Mouse (Mus musculus) G1E (cell line): Measurements from ENCODE around the gene Krtap16-1. TPM values are rescaled to one million over a fixed set of nuclear protein-coding genes. Genes with fewer than 3 reads are reported as not detected.

ENCODE experiments used
- ATAC-seq: 2 replicates; pipeline ENCODE4 v1.8.0; 2016; ENCODE audit warnings: mild to moderate bottlenecking; ENCODE audit not compliant: insufficient number of reproducible peaks, poor library complexity, low FRiP score, severe bottlenecking; ENCODE audit errors: extremely low read depth
- DNase-seq: peaks from one replicate; pipeline ENCODE4 v3.0.0; 2012; ENCODE audit warnings: low spot score
- H3K27me3 ChIP-seq: 2 replicates; pipeline ENCODE4 v1.6.1; 2012; ENCODE audit warnings: mild to moderate bottlenecking, low read length, inconsistent platforms; ENCODE audit not compliant: insufficient read depth
- H3K36me3 ChIP-seq: replicated peaks from 2 replicates; pipeline ENCODE3; 2012; ENCODE audit warnings: mild to moderate bottlenecking, inconsistent platforms
- H3K4me1 ChIP-seq: 2 replicates; pipeline ENCODE4 v1.6.1; 2012; ENCODE audit warnings: low read depth, low read length, inconsistent platforms, mixed read lengths; ENCODE audit not compliant: insufficient read depth
- H3K4me3 ChIP-seq: 2 replicates; pipeline ENCODE4 v1.5.1; 2012; ENCODE audit warnings: low read depth, mild to moderate bottlenecking, inconsistent platforms, low read length, moderate library complexity, mixed read lengths
- H3K9me3 ChIP-seq: replicated peaks from 2 replicates; pipeline ENCODE4 v1.6.1; 2012; ENCODE audit warnings: inconsistent platforms
- CTCF ChIP-seq: IDR thresholded peaks from 2 replicates; pipeline ENCODE4 v1.5.1; 2012; ENCODE audit warnings: low read depth, low read length, inconsistent platforms, mixed read lengths
- GATA1 ChIP-seq: IDR thresholded peaks from 2 replicates; pipeline ENCODE4 v1.6.1; 2012; ENCODE audit warnings: borderline replicate concordance, low read length, inconsistent platforms, mixed read lengths
- GATA2 ChIP-seq: IDR thresholded peaks from 2 replicates; pipeline ENCODE4 v1.6.1; 2012; ENCODE audit warnings: low read depth, low read length, inconsistent platforms, borderline replicate concordance
- POLR2AphosphoS5 ChIP-seq: IDR thresholded peaks from 2 replicates; pipeline ENCODE4 v1.6.1; 2012; ENCODE audit warnings: low read depth, low read length, inconsistent platforms; ENCODE audit not compliant: insufficient replicate concordance
- TAL1 ChIP-seq: conservative IDR thresholded peaks from 2 replicates; pipeline ENCODE4 v1.6.1; 2012; ENCODE audit warnings: low read depth, low read length, inconsistent platforms, mixed read lengths
- polyA plus RNA-seq: library from polyadenylated mRNA; stranded (reverse); fragments of >175 nt; gene quantifications from 2 replicates; pipeline ENCODE4 v1.2.3, GENCODE M21; 2012
- total RNA-seq, 2 experiments: library from RNA; stranded (forward) in 1 of 2; stranded (reverse) in 1 of 2; fragments of 200-1000 nt in 1 of 2; fragments of >200 nt in 1 of 2; fragmentation: Nextera tagmentation in 1 of 2; gene quantifications; 2 replicates each; pipeline ENCODE4 v1.2.3; 2014 to 2017

Krtap16-1 gene
- total and polyA plus RNA-seq, 3 experiments, result 0.11 TPM; not detected in 2

DNA sequence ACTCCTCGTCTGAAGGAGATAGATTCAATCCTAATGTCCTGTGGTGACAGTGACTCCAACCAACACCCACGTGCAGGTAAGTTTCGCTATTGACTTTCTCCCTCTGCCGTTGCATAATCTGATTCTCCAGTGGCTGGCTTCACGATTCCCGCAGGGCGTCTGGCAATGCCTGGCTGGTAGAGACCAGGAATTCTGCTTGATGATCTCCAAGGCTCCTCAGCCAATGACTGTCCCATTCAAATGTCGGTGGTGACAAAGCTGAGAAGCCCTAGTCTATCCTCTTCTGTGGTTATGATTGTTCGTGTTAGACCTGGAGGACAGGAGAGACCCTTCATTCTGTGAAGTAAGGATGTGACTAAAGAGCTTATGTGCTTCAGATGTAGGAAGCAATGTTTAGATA, 3.7 kb downstream of the Krtap16-1 start:
- ATAC-seq (no peak), DNase-seq (no peak)
- TF ChIP-seq CTCF (no peak), GATA2 (no peak), POLR2AphosphoS5 (no peak), GATA1 (no peak), TAL1 (no peak)
- no peaks in the 10 kb centered on the region; the same call in 1 of the 2 replicates for H3K4me1 ChIP-seq
- no peaks in the 10 kb centered on the region for H3K27me3 ChIP-seq
- H3K9me3 ChIP-seq, result peaks cover 80% of the 10 kb centered on the region
- H3K4me3 ChIP-seq, result no peak overlapping the region
- H3K36me3 ChIP-seq, result no peaks in the 10 kb centered on the region

DNA sequence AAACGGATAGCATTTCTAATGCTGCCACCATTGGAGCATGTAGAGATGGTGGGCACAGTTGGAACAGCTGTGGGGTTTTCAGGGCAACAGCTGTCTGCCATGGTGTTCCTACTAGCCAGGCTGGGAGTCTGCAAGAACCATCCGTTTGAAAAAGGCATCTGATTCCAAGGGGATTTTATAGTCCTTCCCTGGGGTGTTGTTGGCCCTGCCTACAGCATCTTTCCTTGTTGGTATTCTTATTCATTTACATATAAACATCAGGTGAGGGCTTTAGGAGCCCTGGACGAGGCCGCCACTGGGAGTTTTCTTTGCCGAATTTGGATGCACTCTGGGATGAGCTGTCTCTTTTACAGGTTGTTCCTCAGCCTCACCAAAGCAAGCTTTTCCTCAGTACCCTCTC, 7.4 kb downstream of the Krtap16-1 start, which contains the start of gene Krtap29-1:
Gene Krtap29-1, minus strand, starts transcription at position 101 of the 400 bp plus-strand sequence.
- DNase-seq (no peak), ATAC-seq (no peak)
- TF ChIP-seq TAL1 (no peak), POLR2AphosphoS5 (no peak), CTCF (no peak), GATA1 (no peak), GATA2 (no peak)
- no peak within 1 kb of the TSS for H3K4me3 ChIP-seq
- peaks cover 53% of the 10 kb centered on the region for H3K9me3 ChIP-seq
- H3K27me3 ChIP-seq, result no peaks in the 10 kb centered on the region
- no peaks in the 10 kb centered on the region for H3K4me1 ChIP-seq
- H3K36me3 ChIP-seq, result no peaks in the 10 kb centered on the region

GRCm38 (mm10) chr11:99965961-99966360, 20.4 kb downstream of the Krtap16-1 start:
- H3K9me3 ChIP-seq, result peaks cover 25% of the 10 kb centered on the region
- DNase-seq (no peak), ATAC-seq (no peak)
- H3K27me3 ChIP-seq, result 0 out of 2 replicates have a peak, but pooled peaks cover 2% of the 10 kb centered on the region
- TF ChIP-seq CTCF (no peak), POLR2AphosphoS5 (no peak), GATA2 (no peak), TAL1 (no peak), GATA1 (no peak)
- no peak overlapping the region for H3K4me3 ChIP-seq
- H3K36me3 ChIP-seq, result no peaks in the 10 kb centered on the region
- H3K4me1 ChIP-seq, result no peaks in the 10 kb centered on the region

- TF ChIP-seq GATA2 (no peak), POLR2AphosphoS5 (no peak), TAL1 (no peak), CTCF (no peak), GATA1 (no peak)
- Histone ChIP-seq H3K4me3 (no peak overlapping the region), H3K36me3 (no peaks in the 10 kb centered on the region), H3K4me1 (no peaks in the 10 kb centered on the region), H3K27me3 (0 out of 2 replicates have a peak, but pooled peaks cover 2% of the 10 kb centered on the region), H3K9me3 (peaks cover 29% of the 10 kb centered on the region)
- ATAC-seq, result no peak
- no peak for DNase-seq
Measured at GRCm38 (mm10) chr11:99964213-99964612, 22.2 kb downstream of the Krtap16-1 start.

- Histone ChIP-seq H3K9me3 (peaks cover 23% of the 10 kb centered on the region), H3K27me3 (no peaks in the 10 kb centered on the region; the same call in 1 of the 2 replicates), H3K4me3 (0 out of 2 replicates have a peak within 1 kb of the TSS, but pooled peaks have one; percentile 6), H3K36me3 (no peaks in the 10 kb centered on the region), H3K4me1 (no peaks in the 10 kb centered on the region)
- ATAC-seq (no peak), DNase-seq (no peak)
- TF ChIP-seq POLR2AphosphoS5 (no peak), CTCF (no peak), TAL1 (no peak), GATA2 (no peak), GATA1 (no peak)
Measured at GRCm38 (mm10) chr11:99948175-99948574, 38.2 kb downstream of the Krtap16-1 start, which contains the start of gene Krtap9-5. TSS of gene Krtap9-5 (plus strand) at chr11:99948475.

DNA sequence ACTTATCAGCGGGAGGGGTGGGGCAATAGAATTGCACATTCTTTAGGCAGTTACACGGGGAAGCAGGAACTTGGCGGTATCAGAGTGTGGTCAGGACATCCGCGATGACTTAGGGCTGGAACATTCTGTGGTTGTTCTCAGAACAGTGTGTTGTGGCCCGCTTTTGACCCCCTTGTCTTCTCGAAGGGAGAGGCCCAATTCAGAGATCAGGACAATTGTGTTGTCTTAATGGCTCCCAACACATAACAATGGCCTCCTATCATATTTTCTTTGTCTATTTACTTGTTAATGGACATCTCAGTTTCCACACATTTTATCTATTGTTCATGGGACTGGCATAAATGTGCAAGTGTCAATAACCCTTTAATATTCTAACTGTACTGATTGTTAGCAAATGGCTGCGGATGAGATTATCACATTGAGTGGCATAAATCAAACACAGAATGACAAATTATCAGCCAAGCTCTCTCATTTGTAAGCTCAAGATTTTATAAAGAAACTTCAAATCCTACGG, 48.6 kb downstream of the Krtap16-1 start:
- Histone ChIP-seq H3K4me1 (no peaks in the 10 kb centered on the region), H3K9me3 (peaks cover 15% of the 10 kb centered on the region), H3K36me3 (no peaks in the 10 kb centered on the region), H3K4me3 (no peak overlapping the region), H3K27me3 (no peaks in the 10 kb centered on the region)
- no peak for DNase-seq
- TF ChIP-seq GATA2 (no peak), GATA1 (no peak), CTCF (no peak), TAL1 (no peak), POLR2AphosphoS5 (no peak)
- ATAC-seq, result no peak
